Mouse (Mus musculus) adrenal gland, postnatal 10 days (tissue): ENCODE measurements around the gene Tcirg1. TPM values are rescaled to one million over a fixed set of nuclear protein-coding genes. Genes with fewer than 3 reads are reported as not detected.

ENCODE experiments used
- DNase-seq: peaks from one replicate; pipeline ENCODE4 v3.0.0; 2021; ENCODE audit warnings: mixed read lengths
- total RNA-seq, 2 experiments: library from RNA; stranded (reverse); gene quantifications; 2 replicates each; pipeline ENCODE4 v1.2.3; 2021

The Tcirg1 gene
- total RNA-seq, 2 experiments from 2014 or later: 40.7 to 52.9 TPM

- DNase-seq: peak; percentile 71
Measured at GRCm38 (mm10) chr19:3851979-3852681, 54.8 kb downstream of the Tcirg1 start.

- DNase-seq: peak; percentile 98
Measured at GRCm38 (mm10) chr19:3851502-3851962, 55.4 kb downstream of the Tcirg1 start, which contains the start of gene Chka. Chka (plus strand) TSS chr19:3851773.

GRCm38 (mm10) chr19:3850847-3851469, 56.0 kb downstream of the Tcirg1 start:
- DNase-seq: peak; percentile 81

GRCm38 (mm10) chr19:3850076-3850475, 56.9 kb downstream of the Tcirg1 start:
- DNase-seq: no peak

- DNase-seq: no peak
Measured at GRCm38 (mm10) chr19:3849251-3849650, 57.7 kb downstream of the Tcirg1 start.

- DNase-seq: no peak
Measured at GRCm38 (mm10) chr19:3848207-3848808, 58.6 kb downstream of the Tcirg1 start.

- DNase-seq: no peak
Measured at GRCm38 (mm10) chr19:3847711-3848110, 59.2 kb downstream of the Tcirg1 start.

- no peak for DNase-seq
Measured at GRCm38 (mm10) chr19:3846676-3847604, 60.0 kb downstream of the Tcirg1 start.

Other genes with a start within 250 kb of the Tcirg1 start
- 100 to 1,000 TPM in 1 of 2 experiments, 10 to 100 TPM in 1; 87.0 to 104 TPM for gene Lrp5, start 220.6 kb downstream of the Tcirg1 start, total RNA-seq
- 10 to 100 TPM; 20.9 to 45.9 TPM for gene 1810055G02Rik, start 198.8 kb downstream of the Tcirg1 start, total RNA-seq
- gene Kmt5b, start 139.7 kb downstream of the Tcirg1 start, total RNA-seq: 10 to 100 TPM; 42.2 to 55.8 TPM
- gene Chka, start 55.4 kb downstream of the Tcirg1 start, total RNA-seq: 10 to 100 TPM; 46.6 to 53.1 TPM
- 100 to 1,000 TPM; 409 to 436 TPM for gene Ndufs8, start 5.6 kb upstream of the Tcirg1 start, total RNA-seq
- gene Aldh3b1, start 22.7 kb upstream of the Tcirg1 start, total RNA-seq: 10 to 100 TPM; 50.9 to 71.0 TPM
- 10 to 100 TPM; 42.5 to 47.5 TPM for gene Unc93b1, start 28.1 kb upstream of the Tcirg1 start, total RNA-seq
- under 1 TPM; 0.63 to 0.76 TPM for gene Aldh3b3, start 51.5 kb upstream of the Tcirg1 start, total RNA-seq
- 10 to 100 TPM in 1 of 2 experiments, 1 to 10 TPM in 1; 8.9 to 11.2 TPM for gene Aldh3b2, start 65.2 kb upstream of the Tcirg1 start, total RNA-seq
- 10 to 100 TPM; 32.0 to 33.3 TPM for gene Acy3, start 79.4 kb upstream of the Tcirg1 start, total RNA-seq
- gene Tbx10, start 85.6 kb upstream of the Tcirg1 start, total RNA-seq: not detected
- 10 to 100 TPM; 39.4 to 40.5 TPM for gene Nudt8, start 93.4 kb upstream of the Tcirg1 start, total RNA-seq
- 1 to 10 TPM in 1 of 2 experiments, under 1 TPM in 1; 0.72 to 1.9 TPM for gene Gm49405, start 93.5 kb upstream of the Tcirg1 start, total RNA-seq
- 1 to 10 TPM; 1.3 to 3.0 TPM for gene Doc2g, start 96.2 kb upstream of the Tcirg1 start, total RNA-seq
- 100 to 1,000 TPM; 683 to 759 TPM for gene Ndufv1, start 105.7 kb upstream of the Tcirg1 start, total RNA-seq
- 100 to 1,000 TPM; 270 to 316 TPM for gene Gstp1, start 130.9 kb upstream of the Tcirg1 start, total RNA-seq
- 10 to 100 TPM; 34.9 to 50.2 TPM for gene Gstp2, start 138.9 kb upstream of the Tcirg1 start, total RNA-seq
- 10 to 100 TPM; 42.6 to 90.1 TPM for gene Gstp3, start 152.4 kb upstream of the Tcirg1 start, total RNA-seq
- under 1 TPM in 1 of 2 experiments, not detected in 1; 0.63 TPM for gene Cabp2, start 174.4 kb upstream of the Tcirg1 start, total RNA-seq
- gene Cdk2ap2, start 190.0 kb upstream of the Tcirg1 start, total RNA-seq: 10 to 100 TPM; 56.3 to 64.1 TPM
- gene Pitpnm1, start 192.9 kb upstream of the Tcirg1 start, total RNA-seq: 10 to 100 TPM; 59.7 to 75.1 TPM
- gene Aip, start 218.7 kb upstream of the Tcirg1 start, total RNA-seq: 10 to 100 TPM; 71.5 to 73.4 TPM
- gene Gpr152, start 232.7 kb upstream of the Tcirg1 start, total RNA-seq: not detected
- 1 to 10 TPM in 1 of 2 experiments, under 1 TPM in 1; 0.69 to 1.9 TPM for gene Cabp4, start 236.9 kb upstream of the Tcirg1 start, total RNA-seq
- gene Coro1b, start 241.5 kb upstream of the Tcirg1 start, total RNA-seq: 100 to 1,000 TPM; 185 to 193 TPM
- gene Ptprcap, start 246.5 kb upstream of the Tcirg1 start, total RNA-seq: 10 to 100 TPM; 11.5 to 14.0 TPM